Mouse (Mus musculus): ENCODE data around the gene Fam129b. TPM values are rescaled to one million over a fixed set of nuclear protein-coding genes. Genes with fewer than 3 reads are reported as not detected.

Fam129b gene
- total RNA-seq, 2 experiments from 2014 or later: 3.5 to 6.8 TPM

DNA sequence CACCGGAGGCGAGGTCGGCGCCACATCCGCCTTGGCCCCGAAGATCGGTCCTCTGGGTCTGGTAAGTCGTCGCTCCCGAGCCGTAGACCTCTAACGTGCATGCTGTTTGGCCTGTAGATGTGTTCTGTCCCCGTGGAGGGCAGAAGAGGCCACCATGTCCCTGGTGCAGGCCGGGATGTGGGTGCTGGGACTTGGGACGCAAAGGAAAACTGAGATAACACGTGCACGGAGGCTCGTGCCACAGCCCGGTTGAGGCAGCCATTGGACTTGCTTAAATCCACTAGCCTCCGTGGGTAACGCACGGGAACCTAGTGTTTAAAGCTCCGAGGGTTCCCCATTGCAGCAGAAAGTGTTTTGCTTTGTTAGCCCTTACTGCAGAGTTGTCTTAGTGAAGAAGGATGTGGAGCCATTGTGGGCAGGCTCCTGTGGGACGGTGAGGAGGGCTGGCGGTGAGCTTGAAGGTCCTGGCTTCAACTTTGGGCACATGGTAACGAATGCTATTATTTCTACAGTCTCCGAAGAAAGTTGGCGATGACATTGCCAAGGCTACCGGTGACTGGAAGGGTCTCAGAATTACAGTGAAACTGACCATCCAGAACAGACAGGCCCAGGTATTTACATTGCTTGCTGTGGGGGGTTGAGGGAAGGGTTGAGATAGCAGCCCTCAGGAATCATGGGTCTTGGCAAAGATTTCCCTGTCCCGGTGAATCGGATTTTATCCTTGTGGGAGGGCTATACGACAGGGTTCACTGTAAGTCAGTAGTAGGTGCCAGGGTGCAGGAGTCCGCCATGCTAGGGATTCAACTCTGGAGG lies 86.4 kb downstream of the Fam129b start:
- ATAC-seq (replicated peaks; ENCODE audit: poor library complexity): no peak

GRCm38 (mm10) chr2:32962875-32963220 lies 86.9 kb downstream of the Fam129b start:
- no peak for ATAC-seq (replicated peaks; ENCODE audit: poor library complexity)

DNA sequence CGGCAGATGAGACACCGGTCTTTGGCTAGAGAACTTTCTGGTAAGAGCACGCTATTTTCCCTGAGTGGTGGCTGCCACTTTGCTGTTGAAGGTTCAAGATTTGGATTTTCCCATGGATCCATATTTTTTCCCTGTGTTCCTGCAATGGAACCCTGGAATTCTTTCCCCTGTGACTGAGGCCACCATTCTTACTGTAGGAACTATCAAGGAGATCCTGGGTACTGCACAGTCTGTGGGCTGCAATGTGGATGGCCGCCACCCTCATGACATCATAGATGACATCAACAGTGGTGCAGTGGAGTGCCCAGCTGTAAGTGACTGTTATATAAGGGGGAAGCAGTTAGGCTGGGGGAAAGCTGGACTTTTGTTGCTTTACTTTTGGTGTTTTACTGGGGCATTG lies 87.6 kb downstream of the Fam129b start:
- no peak for ATAC-seq (replicated peaks; ENCODE audit: poor library complexity)

DNA sequence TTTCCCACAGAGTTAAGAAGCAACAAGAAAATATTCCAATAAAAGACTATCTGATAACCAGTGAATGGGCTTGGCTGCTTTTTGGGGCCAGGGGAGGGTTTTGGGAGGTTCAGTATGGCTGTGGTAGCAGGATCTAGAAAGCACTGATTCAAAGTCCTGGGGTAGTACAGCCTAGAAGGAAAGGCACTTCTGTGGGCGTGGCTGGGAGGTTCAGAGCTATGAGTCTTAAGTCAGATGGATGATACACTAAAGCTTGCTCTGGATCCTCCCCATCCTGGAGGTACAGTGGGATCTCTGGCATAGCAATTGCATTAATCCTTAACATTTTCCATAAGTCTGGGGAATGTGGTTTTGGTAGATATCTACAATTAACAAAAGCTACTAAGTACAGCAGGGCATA lies 88.1 kb downstream of the Fam129b start:
- no peak for ATAC-seq (replicated peaks; ENCODE audit: poor library complexity)

DNA sequence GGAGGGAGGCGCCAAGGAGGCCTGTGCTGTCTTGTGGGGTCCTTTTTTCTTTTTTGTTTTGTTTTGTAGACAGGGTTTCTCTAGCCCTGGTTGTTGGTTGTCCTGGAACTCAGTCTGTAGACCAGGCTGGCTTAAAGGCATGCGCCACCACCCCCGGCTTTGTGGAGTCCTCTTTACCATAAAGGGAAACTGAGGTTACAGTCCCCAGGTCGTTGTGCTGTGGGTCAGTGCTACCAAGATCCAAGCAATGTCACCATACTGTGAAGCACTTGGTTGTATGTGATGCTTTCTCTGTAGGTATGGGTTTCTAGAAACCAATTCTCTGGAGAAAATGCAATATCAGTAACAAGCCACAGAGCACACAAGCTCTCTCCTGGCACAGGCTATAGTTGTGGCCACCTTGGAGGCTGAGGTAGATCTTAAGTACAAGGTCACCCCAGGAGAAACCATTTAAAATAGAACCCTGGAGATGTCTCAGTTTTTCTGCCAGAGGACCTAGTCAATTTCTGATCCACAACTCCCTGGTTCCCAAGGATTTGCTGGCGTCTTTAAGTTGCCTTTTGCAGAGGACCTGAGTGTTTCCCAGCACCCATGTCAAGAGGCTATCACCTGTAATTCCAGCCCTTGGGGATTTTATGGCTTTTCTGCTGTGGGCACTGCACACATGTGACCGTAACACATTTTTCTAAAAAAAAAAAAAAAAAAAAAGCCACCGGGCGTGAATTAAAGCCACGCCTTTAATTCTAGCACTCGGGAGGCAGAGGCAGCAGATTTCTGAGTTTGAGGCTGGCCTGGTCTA lies 88.9 kb downstream of the Fam129b start:
- ATAC-seq (replicated peaks; ENCODE audit: poor library complexity): no peak

GRCm38 (mm10) chr2:32965511-32966183 lies 89.7 kb downstream of the Fam129b start:
- no peak for ATAC-seq (replicated peaks; ENCODE audit: poor library complexity)

- no peak for ATAC-seq (replicated peaks; ENCODE audit: poor library complexity)
These were observed 90.3 kb downstream of the Fam129b start for GRCm38 (mm10) chr2:32966184-32966688.

GRCm38 (mm10) chr2:32966689-32967631 lies 91.0 kb downstream of the Fam129b start:
- peak; percentile 69 for ATAC-seq (replicated peaks; ENCODE audit: poor library complexity)

DNA sequence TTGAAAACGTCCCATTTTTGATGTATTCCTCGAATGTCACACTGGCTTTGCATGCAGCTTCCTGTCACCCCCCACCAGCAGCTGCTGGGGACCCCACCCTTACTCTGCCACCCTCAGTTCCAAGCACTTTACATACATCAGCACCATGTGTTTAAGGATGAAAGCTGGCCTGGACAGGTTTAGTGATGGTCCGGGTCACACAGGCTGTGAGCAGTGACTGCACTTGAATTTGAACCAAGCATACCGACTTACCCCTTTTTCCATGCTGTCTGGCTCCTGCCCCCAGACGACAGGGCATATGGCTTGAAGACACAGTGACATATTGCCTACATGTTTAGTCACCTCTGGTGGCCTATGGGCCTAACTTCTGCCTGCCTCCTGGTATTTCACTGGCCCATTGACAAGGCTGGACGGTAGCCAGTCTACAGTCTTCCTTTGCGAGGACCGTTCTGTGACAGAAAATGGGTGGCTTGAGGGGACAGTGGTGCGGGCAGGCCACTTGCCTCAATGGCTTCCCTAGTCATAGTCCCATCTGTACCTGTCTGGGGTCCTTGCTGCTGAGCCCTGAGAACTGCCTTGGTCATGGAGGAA lies 92.2 kb downstream of the Fam129b start:
- no peak for ATAC-seq (replicated peaks; ENCODE audit: poor library complexity)

- no peak for ATAC-seq (replicated peaks; ENCODE audit: poor library complexity)
These were observed 93.4 kb downstream of the Fam129b start for GRCm38 (mm10) chr2:32969326-32969725.

- ATAC-seq (replicated peaks; ENCODE audit: poor library complexity): no peak
These were observed 95.3 kb downstream of the Fam129b start for GRCm38 (mm10) chr2:32971235-32971634.

DNA sequence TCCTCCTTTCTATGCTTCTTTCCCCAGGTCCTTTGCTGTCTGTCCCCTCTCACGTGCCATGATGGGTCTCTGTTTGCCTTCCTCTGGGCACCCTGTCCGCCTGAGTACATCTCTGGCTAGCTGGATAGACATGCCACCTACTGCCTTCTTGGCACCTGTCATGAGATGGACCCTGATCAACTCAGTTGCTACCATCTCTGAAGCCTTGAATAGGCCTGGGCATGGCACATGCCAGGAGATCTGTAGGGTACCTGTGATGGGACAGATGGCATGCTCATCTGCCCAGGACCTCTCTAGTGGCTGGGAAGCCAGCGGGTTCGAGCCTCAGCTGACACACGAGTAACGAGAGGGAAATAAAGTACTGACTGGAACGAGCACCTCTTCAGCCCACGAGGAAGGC lies 98.3 kb downstream of the Fam129b start:
- ATAC-seq (replicated peaks; ENCODE audit: poor library complexity): no peak

Other genes with a start within 250 kb of the Fam129b start
- gene Eng, start 229.5 kb upstream of the Fam129b start, total RNA-seq (2015): 14.7 and 15.5 TPM in 2 replicates
- gene Eng, start 229.5 kb upstream of the Fam129b start, total RNA-seq (2017): 6.9 and 8.5 TPM in 2 replicates
- gene Fpgs, start 172.0 kb upstream of the Fam129b start, total RNA-seq (2015): 18.0 and 19.1 TPM in 2 replicates
- gene Fpgs, start 172.0 kb upstream of the Fam129b start, total RNA-seq (2017): 20.7 and 27.4 TPM in 2 replicates
- gene Cdk9, start 163.0 kb upstream of the Fam129b start, total RNA-seq (2015): 63.4 and 79.2 TPM in 2 replicates
- gene Cdk9, start 163.0 kb upstream of the Fam129b start, total RNA-seq (2017): 39.3 and 42.5 TPM in 2 replicates
- gene Sh2d3c, start 155.1 kb upstream of the Fam129b start, total RNA-seq (2015): 18.2 and 19.9 TPM in 2 replicates
- gene Sh2d3c, start 155.1 kb upstream of the Fam129b start, total RNA-seq (2017): 10.3 and 10.7 TPM in 2 replicates
- not detected in 2 replicates for gene 6330409D20Rik, start 135.1 kb upstream of the Fam129b start, total RNA-seq (2015)
- gene 6330409D20Rik, start 135.1 kb upstream of the Fam129b start, total RNA-seq (2017): not detected in 2 replicates
- 25.1 and 26.7 TPM in 2 replicates for gene Tor2a, start 118.9 kb upstream of the Fam129b start, total RNA-seq (2015)
- gene Tor2a, start 118.9 kb upstream of the Fam129b start, total RNA-seq (2017): 16.2 and 24.5 TPM in 2 replicates
- gene Ttc16, start 100.5 kb upstream of the Fam129b start, total RNA-seq (2015): 0.12 TPM in 1 of 2 replicates, not detected in the other
- 0.41 TPM in 1 of 2 replicates, not detected in the other for gene Ttc16, start 100.5 kb upstream of the Fam129b start, total RNA-seq (2017)
- 2.7 and 2.9 TPM in 2 replicates for gene Ptrh1, start 100.3 kb upstream of the Fam129b start, total RNA-seq (2015)
- gene Ptrh1, start 100.3 kb upstream of the Fam129b start, total RNA-seq (2017): 1.4 TPM in 2 replicates
- gene Cfap157, start 91.7 kb upstream of the Fam129b start, total RNA-seq (2015): not detected in 2 replicates
- not detected in 2 replicates for gene Cfap157, start 91.7 kb upstream of the Fam129b start, total RNA-seq (2017)
- 2.9 and 4.7 TPM in 2 replicates for gene Stxbp1, start 28.9 kb upstream of the Fam129b start, total RNA-seq (2015)
- 1.6 and 3.7 TPM in 2 replicates for gene Stxbp1, start 28.9 kb upstream of the Fam129b start, total RNA-seq (2017)
- gene Rpl12, start 85.4 kb downstream of the Fam129b start, total RNA-seq (2015): 2,719 and 2,750 TPM in 2 replicates
- 2,545 and 2,724 TPM in 2 replicates for gene Rpl12, start 85.4 kb downstream of the Fam129b start, total RNA-seq (2017)
- 2.9 and 3.0 TPM in 2 replicates for gene Lrsam1, start 85.5 kb downstream of the Fam129b start, total RNA-seq (2015)
- 3.5 and 3.7 TPM in 2 replicates for gene Lrsam1, start 85.5 kb downstream of the Fam129b start, total RNA-seq (2017)
- gene Slc2a8, start 106.0 kb downstream of the Fam129b start, total RNA-seq (2015): 2.6 and 2.9 TPM in 2 replicates
- gene Slc2a8, start 106.0 kb downstream of the Fam129b start, total RNA-seq (2017): 2.2 and 3.5 TPM in 2 replicates